Mouse (Mus musculus) lung, adult 2 months (tissue): ENCODE results near the gene Cutal.

Source experiments
- CTCF ChIP-seq: fragments of 200-500 bp; IDR thresholded peaks from 2 replicates; pipeline ENCODE4 v1.5.1; 2011; ENCODE audit warnings: mild to moderate bottlenecking, low read length, control low read depth; ENCODE audit not compliant: insufficient read depth
- POLR2A ChIP-seq: fragments of 200-500 bp; IDR thresholded peaks from 2 replicates; pipeline ENCODE4 v1.6.1; 2011; ENCODE audit warnings: low read depth, mild to moderate bottlenecking, control low read depth, low read length, borderline replicate concordance; ENCODE audit errors: extremely low read depth

- TF ChIP-seq CTCF (no peak), POLR2A (no peak)
Observed at GRCm38 (mm10) chr2:34828026-34828425, 46.2 kb upstream of the Cutal start.
